Mouse (Mus musculus) right cerebral cortex, postnatal 10 days (tissue): ENCODE measurements around the gene Paxx.
"Not testable (repeated sequence)": the region's sequence is repeated elsewhere in the genome, so short reads cannot be mapped to it uniquely, and the experiment has no call there.

ENCODE experiments used
- DNase-seq, 2 experiments: peaks; one replicate each; pipeline ENCODE4 v3.0.0; 2021; ENCODE audit warnings: low spot score in 2 of 2

Gene Paxx

GRCm38 (mm10) chr2:25450853-25451647, 9.8 kb downstream of the Paxx start:
- DNase-seq, result no peak

- DNase-seq, result no peak
Measured at GRCm38 (mm10) chr2:25442682-25443081, 18.2 kb downstream of the Paxx start.

GRCm38 (mm10) chr2:25441067-25441466, 19.8 kb downstream of the Paxx start:
- DNase-seq, result no peak

- DNase-seq, result peak in 1 of 2 experiments; percentile 10
Measured at GRCm38 (mm10) chr2:25436286-25436820, 24.5 kb downstream of the Paxx start.

GRCm38 (mm10) chr2:25434292-25434691, 26.6 kb downstream of the Paxx start:
- no peak for DNase-seq

- no peak for DNase-seq
Measured at GRCm38 (mm10) chr2:25433101-25433500, 27.8 kb downstream of the Paxx start.

GRCm38 (mm10) chr2:25432326-25433098, 28.4 kb downstream of the Paxx start:
- no peak for DNase-seq

- no peak for DNase-seq
Measured at GRCm38 (mm10) chr2:25431308-25431855, 29.5 kb downstream of the Paxx start.

- DNase-seq, result no peak
Measured at GRCm38 (mm10) chr2:25430395-25431233, 30.3 kb downstream of the Paxx start.

GRCm38 (mm10) chr2:25429435-25430180, 31.3 kb downstream of the Paxx start:
- no peak for DNase-seq

GRCm38 (mm10) chr2:25428442-25429236, 32.3 kb downstream of the Paxx start, which contains the start of gene Abca2:
TSS of gene Abca2 (plus strand) at chr2:25428703.
- peak; percentile 96 for DNase-seq

GRCm38 (mm10) chr2:25427256-25427655, 33.6 kb downstream of the Paxx start:
- DNase-seq, result no peak

- DNase-seq, result peak; percentile 79 to 85
Measured at GRCm38 (mm10) chr2:25426721-25427191, 34.1 kb downstream of the Paxx start.

- DNase-seq, result no peak
Measured at GRCm38 (mm10) chr2:25425481-25425880, 35.4 kb downstream of the Paxx start.

- no peak for DNase-seq
Measured at GRCm38 (mm10) chr2:25423626-25424025, 37.3 kb downstream of the Paxx start.

- no peak for DNase-seq
Measured at GRCm38 (mm10) chr2:25422587-25423410, 38.1 kb downstream of the Paxx start, which contains the start of gene Fut7. TSS of gene Fut7 (plus strand) at chr2:25423267.

- peak in 1 of 2 experiments; percentile 69 for DNase-seq
Measured at GRCm38 (mm10) chr2:25421896-25422295, 39.0 kb downstream of the Paxx start.

- DNase-seq, result no peak
Measured at GRCm38 (mm10) chr2:25417426-25417825, 43.5 kb downstream of the Paxx start.

GRCm38 (mm10) chr2:25413436-25413835, 47.5 kb downstream of the Paxx start:
- DNase-seq, result not testable (repeated sequence)
